Mouse (Mus musculus) frontal cortex, adult 2 months (tissue): Measurements from ENCODE around the gene Tmem87b. TPM values are rescaled to one million over a fixed set of nuclear protein-coding genes. Genes with fewer than 3 reads are reported as not detected.

Experiments
- DNase-seq, 2 experiments: peaks; one replicate each; pipeline ENCODE4 v3.0.0; 2022; ENCODE audit warnings: low spot score in 1 of 2; ENCODE audit errors: extremely low spot score in 1 of 2
- polyA plus RNA-seq: library from polyadenylated mRNA; depleted of rRNA; stranded (reverse); fragments of >200 nt; gene quantifications from 2 replicates; pipeline ENCODE4 v1.2.3, GENCODE M21; 2012; rRNA removed

The Tmem87b gene
- polyA plus RNA-seq, result 24.0 and 28.0 TPM in 2 replicates

DNA sequence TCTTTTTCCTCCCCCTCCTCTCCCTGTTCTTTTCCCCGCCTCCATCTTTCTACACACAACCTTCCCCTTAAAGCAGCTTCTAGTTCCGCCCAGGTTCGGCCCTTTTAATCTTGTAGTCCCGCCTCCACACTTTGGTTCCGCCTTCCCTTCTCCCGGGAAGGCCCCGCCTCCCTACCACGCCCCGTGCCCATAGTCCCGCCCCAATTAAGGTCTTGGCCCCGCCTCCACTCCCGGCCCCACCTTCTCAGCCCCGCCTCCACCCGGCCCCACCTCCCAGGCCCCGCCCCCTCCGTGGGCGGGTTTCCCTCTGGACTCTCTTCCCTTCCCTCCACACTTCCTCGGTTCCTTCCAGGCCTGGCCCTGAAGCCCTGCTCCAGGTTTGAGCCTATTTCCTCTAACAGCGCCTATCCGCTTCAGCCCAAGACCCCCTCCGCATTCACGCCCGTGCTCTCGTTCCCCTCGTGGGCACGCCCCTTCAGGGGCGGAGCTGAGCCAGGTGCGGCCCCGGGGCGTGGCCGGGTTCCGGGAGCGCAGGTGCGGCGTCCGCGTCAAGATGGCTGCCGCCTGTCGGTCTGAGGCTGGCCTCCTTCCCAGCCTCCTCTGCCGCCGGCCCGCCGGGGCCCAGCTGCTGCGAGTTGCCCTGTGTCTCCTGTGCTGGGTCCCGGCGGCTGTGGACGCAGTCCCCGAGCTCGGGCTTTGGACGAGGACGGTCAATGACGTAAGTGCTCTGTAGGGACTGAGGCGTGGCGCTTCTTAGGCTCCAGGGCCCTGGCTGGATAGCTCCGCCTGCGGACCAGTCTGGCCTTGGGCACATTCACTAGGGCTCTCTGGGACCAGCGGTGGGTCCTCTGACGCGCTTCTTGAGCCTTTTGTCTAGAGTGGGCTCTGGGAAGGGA is at the start of gene Tmem87b:
Gene Tmem87b, plus strand, starts transcription at position 333 of the 896 bp plus-strand sequence.
- DNase-seq, result peak; percentile 92 to 98

DNA sequence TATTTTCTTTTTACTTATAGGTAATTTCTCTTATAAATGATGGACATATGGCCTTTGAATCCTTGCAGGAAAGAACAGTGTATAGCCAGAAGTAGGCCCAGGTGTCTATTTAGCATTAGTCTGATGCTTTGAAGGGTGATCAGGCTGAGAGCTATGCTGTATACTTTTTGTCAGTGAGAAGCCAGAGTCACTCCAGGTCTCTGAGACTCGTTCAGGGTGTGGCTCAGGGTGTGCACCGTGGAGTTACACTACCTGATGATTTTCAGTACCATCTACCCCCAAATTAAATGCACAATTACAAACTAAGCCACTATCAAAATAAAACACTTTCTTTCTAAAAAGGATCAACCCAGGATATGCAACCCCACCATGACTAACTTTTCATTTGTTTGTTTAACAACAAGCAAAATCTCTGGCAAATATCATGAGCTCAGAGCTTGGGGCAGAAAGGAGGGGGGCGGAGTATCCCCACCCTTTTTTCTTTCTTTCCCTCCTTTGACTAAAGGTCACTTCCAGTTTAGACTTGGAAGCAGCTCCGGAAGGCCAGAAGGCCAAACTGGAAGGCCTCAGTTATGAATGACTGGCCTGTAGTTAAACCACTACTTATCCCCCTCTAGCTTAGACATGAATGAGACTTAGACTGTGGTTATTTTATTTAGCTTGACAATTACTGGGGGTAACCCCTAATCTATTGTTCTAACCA is 49.2 kb upstream of the Tmem87b start:
- DNase-seq, result no peak

DNA sequence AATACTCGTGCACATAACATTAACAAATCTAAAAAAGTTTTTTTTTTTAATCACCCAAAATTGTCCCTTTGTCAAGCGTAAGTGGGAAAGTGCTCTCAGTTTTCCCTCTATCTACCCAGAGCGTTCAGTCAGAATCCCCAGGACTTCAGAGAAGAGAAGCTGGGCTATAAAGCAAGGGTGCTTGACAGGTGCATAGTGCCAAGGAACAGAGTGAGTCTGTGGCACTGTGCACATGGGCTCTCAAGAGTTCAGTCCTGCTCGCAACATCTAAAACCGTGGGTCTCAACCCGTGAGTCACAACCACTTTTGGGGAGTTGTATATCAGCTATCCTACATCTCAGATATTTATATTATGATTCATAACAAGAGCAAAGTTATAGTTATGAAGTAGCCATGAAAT is 47.4 kb upstream of the Tmem87b start:
- no peak for DNase-seq

DNA sequence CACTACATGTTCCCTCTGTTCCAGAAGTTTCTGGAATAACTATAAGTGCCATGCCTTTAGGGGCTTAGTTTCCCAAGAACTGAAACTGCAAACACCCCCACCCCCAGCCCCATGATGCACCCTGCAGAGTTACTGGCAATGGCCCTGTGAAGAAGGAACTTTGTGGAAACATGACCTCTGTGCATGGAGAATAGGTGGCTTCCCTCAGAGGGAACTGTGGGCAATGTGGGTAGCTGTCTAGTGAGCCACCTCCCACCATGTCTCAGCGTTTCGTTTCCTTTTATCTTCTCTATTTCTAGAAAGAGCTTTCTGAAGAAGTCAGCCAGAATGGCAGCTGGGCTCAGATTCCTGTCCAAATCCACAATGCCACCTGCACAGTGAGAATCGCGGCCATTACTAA is 46.9 kb upstream of the Tmem87b start:
- DNase-seq, result no peak

DNA sequence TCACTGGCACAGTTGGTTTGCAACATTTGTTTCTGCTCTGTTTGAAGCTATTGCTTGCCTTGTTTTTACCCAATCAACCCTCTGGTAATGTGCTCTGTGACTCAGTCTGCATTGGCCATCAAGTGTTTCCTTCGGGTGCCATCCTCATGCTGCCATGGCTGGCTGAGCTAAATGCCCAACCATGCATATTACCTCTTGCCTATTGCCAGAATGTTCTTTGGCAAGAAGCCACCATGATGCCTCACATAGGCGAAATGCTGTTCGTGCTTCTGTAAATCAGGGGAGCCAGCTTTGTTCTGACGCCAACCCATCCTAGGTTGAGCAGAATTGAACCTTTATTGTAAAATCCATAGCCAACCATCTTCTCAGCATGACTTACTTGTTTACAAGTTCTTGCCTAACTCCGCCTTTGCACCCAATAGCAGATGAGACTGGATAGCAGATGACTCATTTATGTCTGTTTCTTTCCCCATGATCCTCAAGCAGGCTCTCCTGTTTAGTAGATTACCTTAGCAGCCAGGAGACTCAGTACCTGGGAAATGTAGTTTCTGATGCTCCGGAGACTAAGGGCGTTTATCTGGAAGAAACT is 46.1 kb upstream of the Tmem87b start:
- no peak for DNase-seq

DNA sequence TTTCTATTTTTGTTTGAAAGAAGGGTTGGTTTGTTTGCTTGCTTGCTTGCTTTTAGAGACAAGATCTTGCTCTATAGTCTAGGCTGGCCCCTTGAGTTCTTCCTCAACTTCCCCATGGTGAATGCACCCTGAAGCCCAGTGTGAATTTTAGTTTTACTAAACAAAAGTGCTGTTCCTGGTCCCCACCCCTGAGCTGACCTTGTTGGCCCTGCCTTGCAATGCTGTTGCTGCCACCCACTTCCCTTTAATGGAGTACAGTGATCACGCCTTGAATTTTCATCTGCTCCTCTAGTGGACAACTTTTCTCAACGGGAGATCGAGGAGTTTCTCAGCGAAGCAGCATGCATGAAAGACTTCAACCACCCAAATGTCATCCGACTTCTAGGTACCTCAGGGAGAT is 35.7 kb upstream of the Tmem87b start:
- DNase-seq, result no peak

DNA sequence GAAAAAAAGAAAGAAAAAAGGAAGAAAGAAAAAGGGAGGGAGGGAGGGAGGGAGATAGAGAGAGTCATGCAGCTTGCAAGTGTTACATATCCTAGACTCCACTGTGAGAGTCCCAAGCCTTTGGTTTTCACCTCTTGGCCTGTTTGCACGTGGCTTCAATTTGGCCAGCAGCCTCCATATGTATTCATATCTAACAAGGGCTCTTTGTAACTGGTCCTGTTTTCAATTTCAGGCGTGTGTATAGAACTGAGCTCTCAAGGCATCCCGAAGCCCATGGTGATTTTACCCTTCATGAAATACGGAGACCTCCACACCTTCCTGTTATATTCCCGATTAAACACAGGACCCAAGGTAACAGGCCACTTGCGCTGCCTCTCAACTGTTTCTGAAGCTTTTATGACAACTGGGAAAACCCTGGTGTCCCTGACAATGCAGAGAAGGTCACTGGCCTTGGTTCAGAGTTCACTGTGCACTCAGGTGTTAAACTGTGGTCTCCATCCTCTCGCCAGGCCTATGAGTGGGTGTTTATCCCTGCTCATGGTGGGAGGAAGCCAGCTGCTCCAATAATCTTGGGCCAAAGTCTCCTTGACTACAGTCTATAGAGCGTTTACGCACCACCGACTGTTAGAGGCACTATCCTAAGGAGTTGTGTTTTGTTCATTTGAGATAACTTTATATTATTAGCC is 34.1 kb upstream of the Tmem87b start:
- DNase-seq, result no peak

DNA sequence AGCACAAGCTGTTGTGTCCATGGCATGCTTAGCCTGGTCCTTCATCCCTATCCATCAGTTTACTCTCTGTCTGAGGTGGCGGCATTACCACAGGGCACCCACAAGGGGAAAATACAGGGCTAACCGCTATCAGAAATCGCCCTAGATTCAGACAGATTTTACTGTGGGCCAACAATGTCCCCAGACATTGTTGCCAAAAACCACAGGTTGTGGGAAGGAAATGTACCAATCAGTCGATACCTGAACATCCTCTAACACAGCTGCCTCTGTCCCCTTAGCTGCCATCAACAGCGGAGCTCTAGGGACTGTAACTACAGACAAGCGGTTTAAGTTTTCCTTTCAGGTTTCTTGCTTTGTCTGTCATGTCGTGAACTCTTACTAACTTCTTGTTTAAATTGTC is 33.1 kb upstream of the Tmem87b start:
- DNase-seq, result no peak

DNA sequence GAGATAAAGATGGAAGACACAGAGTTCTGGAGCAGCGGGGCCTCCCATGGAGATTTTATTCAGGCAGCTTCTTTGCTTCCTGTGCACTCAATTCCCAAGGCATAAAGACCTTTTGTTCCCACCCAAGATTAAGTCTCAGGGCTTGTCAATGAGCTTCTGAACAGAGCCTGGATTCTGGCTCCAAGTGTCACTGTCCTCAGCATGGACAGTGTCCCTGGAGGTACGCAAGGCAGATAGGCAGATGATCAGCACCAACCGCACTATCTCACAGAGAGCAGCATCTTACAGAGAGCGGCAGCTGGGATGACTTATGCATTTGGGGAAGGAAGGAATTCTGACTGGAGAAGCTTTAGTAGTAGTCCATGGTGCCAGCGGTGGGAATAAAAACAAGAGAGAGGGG is 31.6 kb upstream of the Tmem87b start:
- DNase-seq, result no peak

DNA sequence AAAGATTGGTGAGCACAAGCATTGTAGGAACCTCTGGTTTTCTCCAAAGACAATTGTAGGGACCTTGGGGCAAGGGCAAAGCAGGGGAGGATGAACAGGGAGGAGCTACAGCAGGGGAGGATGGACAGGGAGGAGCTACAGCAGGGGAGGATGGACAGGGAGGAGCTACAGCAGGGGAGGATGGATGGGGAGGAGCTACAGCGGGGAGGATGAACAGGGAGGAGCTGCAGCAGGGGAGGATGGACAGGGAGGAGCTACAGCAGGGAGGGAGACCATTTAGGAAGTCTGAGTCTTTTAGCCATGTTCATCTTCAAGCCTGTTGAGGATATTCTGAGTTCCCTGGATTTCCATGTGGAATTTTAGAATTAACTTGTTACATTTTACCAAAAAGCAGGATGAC is 31.1 kb upstream of the Tmem87b start:
- no peak for DNase-seq

DNA sequence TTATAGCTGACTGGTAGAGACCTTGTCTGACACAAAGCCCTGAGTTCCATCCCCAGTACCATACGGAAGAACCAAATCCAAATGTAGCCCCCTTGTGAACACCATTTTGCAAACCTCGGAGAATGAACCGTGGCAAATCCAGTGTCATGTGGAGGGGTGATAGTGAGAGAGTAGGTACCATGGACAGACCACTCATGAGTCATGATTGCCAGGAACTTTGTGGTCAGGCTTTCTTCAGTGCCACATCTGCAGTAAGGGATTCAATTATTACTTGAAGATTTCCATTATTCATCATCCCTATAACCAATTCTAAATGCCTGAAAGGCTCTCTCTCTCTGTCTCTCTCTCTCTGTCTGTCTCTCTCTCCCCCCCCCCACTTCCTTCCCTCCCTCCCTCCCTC is 30.1 kb upstream of the Tmem87b start:
- no peak for DNase-seq

DNA sequence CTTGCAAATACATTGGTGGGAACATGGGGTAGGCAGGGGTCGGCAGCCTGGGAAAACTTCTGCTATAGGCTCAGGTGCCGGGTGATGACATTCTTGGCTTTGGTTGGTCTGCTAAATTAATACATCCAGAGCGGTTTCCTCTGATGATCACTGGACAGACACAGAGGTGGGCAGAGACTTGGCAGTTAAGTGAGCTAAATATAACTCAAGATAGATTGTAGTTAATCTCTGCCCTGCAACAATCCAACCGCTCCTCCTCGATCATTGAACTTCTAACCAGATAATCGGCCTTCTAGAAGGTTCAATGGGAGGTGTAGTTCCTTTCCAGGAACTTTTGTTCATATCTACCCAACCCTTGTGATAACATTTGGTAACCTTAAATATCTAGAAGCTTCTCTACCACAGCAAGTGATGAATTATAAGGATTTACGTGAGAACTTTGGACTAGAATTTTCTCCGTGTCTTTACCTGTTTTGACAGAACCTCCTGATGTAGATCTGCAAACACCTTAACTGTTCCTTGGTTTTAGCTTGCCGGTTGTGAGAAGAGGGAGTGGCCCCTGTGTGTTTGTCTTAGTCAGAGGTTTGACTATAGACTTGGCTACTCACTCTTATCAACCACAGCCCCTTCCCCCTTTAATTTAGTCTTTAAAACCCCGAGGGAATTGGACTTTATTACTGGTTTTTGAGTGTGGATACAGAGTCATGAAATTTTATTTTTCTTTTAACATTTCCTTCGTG is 26.9 kb upstream of the Tmem87b start:
- no peak for DNase-seq

DNA sequence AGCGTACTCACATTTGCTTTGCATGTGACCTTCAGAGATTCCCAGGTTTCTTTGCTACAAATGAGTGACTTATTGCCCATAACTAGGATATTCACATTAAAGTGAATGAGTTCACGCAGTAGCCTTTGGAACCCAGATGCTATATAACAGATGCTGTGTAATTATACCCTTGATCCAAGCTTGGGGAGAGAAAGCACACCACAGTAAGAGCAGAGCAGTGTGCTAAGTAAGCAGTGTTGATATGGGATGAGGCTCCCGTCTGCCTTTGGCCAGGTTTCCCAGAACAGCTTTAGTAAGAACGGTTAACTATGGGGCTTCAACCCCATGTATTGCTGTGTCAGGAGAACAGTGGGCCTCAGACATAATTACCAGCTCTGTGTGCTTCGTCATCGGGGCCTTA is 24.0 kb upstream of the Tmem87b start:
- no peak for DNase-seq

DNA sequence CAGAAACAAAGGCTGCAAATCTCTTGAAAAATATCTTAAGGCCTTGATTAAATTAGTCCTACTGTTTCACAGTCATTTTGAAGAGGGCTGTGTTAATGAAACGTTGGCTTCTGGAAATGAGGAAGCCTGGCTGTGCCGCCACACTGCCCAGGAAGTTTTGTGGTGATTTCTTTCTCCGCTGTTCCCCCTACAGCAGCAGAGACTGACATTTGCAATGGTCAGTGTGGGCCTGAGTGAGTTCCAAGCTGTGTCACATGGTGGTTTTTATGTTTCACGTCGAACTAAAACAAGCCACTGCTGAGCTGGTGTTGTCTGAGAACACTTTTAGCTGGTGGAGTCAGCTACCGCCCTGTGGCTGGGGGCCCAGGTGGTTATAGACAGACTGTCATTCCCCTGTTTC is 21.5 kb upstream of the Tmem87b start:
- DNase-seq, result peak in 1 of 2 experiments; percentile 12

DNA sequence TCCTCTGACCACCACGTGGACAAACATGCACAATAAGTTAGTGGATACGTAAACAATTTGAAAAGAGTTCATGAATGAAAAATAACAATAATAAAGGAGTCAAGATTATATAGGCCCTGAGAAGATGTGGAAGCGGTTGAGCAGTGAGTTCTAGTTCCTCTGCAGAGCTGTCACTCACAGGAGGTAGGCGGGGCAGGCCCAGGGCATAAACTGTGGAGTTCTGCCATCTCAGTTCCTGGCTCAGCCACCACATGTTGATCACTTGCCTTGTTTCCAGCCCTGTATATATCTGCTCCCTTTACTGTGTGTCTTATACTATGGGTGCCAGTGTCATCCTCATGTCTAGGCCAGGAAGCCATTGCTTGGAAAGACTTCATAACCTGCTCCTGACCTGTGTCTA is 14.5 kb upstream of the Tmem87b start:
- DNase-seq, result no peak

DNA sequence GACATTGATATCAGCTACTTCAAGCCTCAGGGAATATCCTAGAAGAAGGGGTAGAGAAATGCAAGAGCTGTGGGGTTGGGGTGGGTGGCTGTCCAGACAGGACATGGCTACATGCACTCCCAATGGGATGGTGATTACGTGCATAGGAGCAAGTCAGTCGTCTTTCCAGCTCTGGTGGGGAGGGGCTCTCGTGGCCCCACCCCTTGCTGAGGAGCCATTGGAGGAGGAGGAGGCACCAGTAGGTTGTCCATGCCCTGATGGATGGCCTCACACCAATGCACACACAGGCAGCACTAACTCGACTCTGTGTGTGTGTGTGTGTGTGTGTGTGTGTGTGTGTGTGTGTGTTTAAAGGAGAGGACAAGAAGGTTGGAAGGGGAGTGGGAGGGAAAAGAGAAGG is 12.6 kb upstream of the Tmem87b start:
- no peak for DNase-seq

DNA sequence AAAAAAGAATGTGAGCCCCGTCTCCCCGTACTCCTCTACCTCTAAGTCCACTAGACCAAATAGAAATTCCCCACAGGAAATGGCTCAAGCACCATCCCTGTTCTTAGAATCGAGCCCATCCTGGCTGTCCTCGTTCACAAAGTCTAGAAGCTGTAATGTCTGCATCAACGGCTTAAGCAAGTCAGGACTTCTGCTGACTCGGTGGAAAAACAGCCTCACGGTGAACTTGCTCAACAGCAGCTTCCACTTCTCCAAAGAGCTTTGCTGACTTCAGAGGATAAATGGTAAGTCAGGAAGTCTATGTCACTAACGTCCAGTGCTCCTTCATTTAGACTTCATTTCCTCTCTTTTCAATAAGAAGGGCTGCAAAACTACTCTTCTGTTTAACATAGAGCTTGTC is 11.4 kb upstream of the Tmem87b start:
- DNase-seq, result peak in 1 of 2 experiments; percentile 21

DNA sequence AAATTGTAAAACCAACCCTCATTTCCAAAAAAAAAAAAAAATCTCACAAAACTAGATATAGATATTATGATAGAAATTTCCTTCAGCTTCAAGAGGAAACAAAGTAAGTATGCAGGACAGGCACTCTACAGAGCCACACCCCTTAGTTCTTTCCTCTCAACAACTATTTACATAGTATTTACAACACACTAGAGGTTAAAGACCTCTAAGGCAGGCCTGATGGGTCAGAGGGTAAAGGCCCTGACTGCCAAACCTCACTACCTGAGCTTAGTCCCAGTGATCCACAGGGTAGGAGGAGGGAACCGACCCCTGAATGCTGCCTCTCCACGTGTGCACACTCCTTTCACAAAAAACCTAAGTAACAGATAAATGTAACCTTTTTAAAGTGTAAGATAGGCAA is 5.2 kb upstream of the Tmem87b start:
- no peak for DNase-seq

DNA sequence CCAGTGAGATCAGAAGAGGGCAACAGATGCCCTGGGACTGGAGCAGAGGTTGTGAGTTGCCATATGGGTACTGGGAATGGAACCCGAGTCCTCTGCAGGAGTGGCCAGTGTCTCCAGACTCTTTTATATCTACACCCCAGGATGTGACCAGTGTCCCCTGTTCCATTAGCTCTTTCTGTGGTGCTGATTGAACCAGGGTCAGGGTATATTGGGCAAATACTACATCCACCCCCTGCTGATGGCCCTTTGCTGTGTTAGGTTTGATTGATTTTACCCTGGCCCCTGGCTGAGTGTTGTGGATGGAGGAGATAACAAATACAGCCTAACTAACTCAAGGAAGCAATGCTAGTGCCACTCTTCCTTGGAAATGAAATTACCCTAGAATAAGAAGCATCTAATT is 1.6 kb upstream of the Tmem87b start:
- no peak for DNase-seq

DNA sequence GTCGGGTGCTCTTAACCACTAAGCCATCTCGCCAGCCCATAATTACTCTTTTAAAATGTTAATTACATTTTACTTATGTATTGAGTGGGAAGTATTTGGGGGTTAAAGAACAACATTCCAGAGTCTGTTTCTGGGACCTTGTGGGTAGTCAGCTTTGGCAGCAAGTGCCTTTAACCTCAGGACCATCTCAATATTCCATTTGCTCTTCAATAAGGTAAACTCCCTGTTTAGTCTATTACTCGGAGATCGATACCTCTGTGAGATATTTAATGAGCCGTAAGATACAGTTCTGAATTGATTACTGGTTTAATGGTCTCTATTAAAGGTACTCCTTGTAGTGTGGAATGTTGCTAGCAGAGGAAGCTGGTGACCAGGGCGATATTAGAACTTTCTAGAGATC is 1.0 kb upstream of the Tmem87b start:
- DNase-seq, result no peak
